Mouse (Mus musculus) small intestine, adult 2 months (tissue): Measurements from ENCODE around the gene Snx22.

ENCODE experiments used
- CTCF ChIP-seq: fragments of 200-500 bp; IDR thresholded peaks from 2 replicates; pipeline ENCODE4 v1.5.1; 2012; ENCODE audit warnings: low read depth, mild to moderate bottlenecking, control low read depth, inconsistent platforms, low read length, moderate library complexity, mixed read lengths; ENCODE audit not compliant: insufficient replicate concordance, insufficient read length; ENCODE audit errors: extremely low read depth
- POLR2A ChIP-seq: fragments of 200-500 bp; IDR thresholded peaks from 2 replicates; pipeline ENCODE4 v1.6.1; 2012; ENCODE audit warnings: low read depth, mild to moderate bottlenecking, control low read depth, inconsistent platforms, low read length, moderate library complexity

DNA sequence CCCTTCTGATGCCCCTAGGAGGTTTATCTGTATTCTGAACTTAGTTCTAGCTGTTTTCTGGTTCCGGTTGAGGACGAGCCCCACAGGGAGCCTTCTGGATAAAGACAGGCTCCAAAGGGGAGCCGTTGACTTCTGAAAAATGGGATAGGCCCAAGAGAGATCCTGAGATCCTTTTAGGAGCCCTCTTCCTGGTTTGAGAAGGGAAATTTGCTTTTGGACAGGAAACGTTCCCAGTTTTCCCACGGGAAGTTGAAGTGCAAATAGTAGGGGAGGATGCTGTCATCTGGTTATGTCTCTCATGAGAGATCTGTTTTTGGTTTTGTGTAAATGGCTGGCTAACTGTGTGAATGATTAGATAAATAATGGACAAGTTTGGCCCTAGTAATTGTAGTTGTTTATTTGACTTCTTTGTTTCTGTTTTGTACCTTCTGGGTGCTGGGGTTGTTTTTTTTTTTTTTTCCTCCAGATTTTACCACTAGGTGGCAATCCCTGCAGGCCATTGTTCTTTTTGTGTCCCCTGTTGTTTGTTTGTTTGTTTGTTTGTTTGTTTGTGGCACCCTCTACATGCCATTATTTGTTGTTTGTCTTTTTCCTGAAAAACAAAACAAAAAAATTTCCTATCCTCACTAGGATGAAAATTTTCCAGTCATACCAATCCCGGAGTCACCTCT is 19.5 kb downstream of the Snx22 start:
- TF ChIP-seq POLR2A (no peak), CTCF (no peak)
